Mouse (Mus musculus) 416B (cell line): ENCODE data around the gene Ninj2.

Source experiments
- DNase-seq: peaks from one replicate; pipeline ENCODE4 v3.0.0; 2011; ENCODE audit warnings: low read depth

Ninj2 gene

GRCm38 (mm10) chr6:120134748-120135147 lies 41.6 kb downstream of the Ninj2 start:
- peak; percentile 93 for DNase-seq

GRCm38 (mm10) chr6:120145439-120145838 lies 52.3 kb downstream of the Ninj2 start:
- DNase-seq, result peak; percentile 40

GRCm38 (mm10) chr6:120146676-120147075 lies 53.5 kb downstream of the Ninj2 start:
- DNase-seq, result no peak

GRCm38 (mm10) chr6:120147411-120147810 lies 54.3 kb downstream of the Ninj2 start:
- DNase-seq, result no peak

GRCm38 (mm10) chr6:120148716-120149392 lies 55.7 kb downstream of the Ninj2 start:
- DNase-seq, result no peak

- DNase-seq, result peak; percentile 48
These were observed 56.4 kb downstream of the Ninj2 start for GRCm38 (mm10) chr6:120149458-120150120.

- no peak for DNase-seq
These were observed 57.1 kb downstream of the Ninj2 start for GRCm38 (mm10) chr6:120150206-120150605.

- DNase-seq, result peak; percentile 80
These were observed 58.5 kb downstream of the Ninj2 start for GRCm38 (mm10) chr6:120151616-120152053.

GRCm38 (mm10) chr6:120152739-120153696 lies 59.9 kb downstream of the Ninj2 start:
- no peak for DNase-seq

- DNase-seq, result peak; percentile 83
These were observed 61.6 kb downstream of the Ninj2 start for GRCm38 (mm10) chr6:120154526-120155309.

- peak; percentile 88 for DNase-seq
These were observed 62.4 kb downstream of the Ninj2 start for GRCm38 (mm10) chr6:120155510-120155909.

GRCm38 (mm10) chr6:120157479-120157878 lies 64.3 kb downstream of the Ninj2 start:
- no peak for DNase-seq

- peak; percentile 82 for DNase-seq
These were observed 66.2 kb downstream of the Ninj2 start for GRCm38 (mm10) chr6:120159133-120159901.

GRCm38 (mm10) chr6:120162928-120163327 lies 69.8 kb downstream of the Ninj2 start:
- DNase-seq, result no peak

- DNase-seq, result no peak
These were observed 71.6 kb downstream of the Ninj2 start for GRCm38 (mm10) chr6:120164765-120165164.

- DNase-seq, result no peak
These were observed 74.4 kb downstream of the Ninj2 start for GRCm38 (mm10) chr6:120167574-120167973.

GRCm38 (mm10) chr6:120172294-120173017 lies 79.3 kb downstream of the Ninj2 start:
- no peak for DNase-seq

GRCm38 (mm10) chr6:120174028-120174601 lies 81.0 kb downstream of the Ninj2 start:
- DNase-seq, result no peak

GRCm38 (mm10) chr6:120174602-120175115 lies 81.5 kb downstream of the Ninj2 start:
- DNase-seq, result no peak

GRCm38 (mm10) chr6:120175650-120176049 lies 82.5 kb downstream of the Ninj2 start:
- DNase-seq, result no peak
